Mouse (Mus musculus): ENCODE measurements at regions not wholly inside any gene's neighbourhood (a gene's known extent, or its start where the extent isn't known, plus 50 kb on each side); places are given as distances from the start of the nearest gene placed in this dataset.

DNA sequence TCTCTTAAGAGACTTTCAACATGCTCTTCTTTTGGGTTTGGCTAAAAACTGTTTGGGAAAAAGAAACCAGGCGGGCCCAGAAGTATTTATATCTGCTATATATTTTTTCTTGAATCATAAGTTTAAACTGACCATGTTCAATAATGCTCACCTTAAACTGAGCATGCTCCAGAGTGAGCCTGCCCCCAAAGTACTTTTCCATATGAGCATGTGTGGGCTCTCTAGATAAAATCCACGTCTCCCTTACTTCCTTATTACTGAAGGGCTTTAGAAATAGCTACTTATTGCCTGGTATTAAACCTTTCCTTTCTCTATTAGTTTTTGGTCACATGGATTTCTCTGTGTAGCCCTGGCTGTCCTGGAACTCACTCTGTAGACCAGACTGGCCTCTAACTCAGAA lies 126.0 kb upstream of the Irf2bp2 start:
- Histone ChIP-seq H3K4me3 (no peak overlapping the region), H3K27ac (no peak overlapping the region)
- DNase-seq: no peak
- intact Hi-C loops (cut with DNase I): loop anchor here (5.0 kb wide), 1 partner anchor 37 kb away; no protein-coding TSS in a partner anchor
- TF ChIP-seq CTCF (IDR thresholded peaks at IDR 0.05): no peak

DNA sequence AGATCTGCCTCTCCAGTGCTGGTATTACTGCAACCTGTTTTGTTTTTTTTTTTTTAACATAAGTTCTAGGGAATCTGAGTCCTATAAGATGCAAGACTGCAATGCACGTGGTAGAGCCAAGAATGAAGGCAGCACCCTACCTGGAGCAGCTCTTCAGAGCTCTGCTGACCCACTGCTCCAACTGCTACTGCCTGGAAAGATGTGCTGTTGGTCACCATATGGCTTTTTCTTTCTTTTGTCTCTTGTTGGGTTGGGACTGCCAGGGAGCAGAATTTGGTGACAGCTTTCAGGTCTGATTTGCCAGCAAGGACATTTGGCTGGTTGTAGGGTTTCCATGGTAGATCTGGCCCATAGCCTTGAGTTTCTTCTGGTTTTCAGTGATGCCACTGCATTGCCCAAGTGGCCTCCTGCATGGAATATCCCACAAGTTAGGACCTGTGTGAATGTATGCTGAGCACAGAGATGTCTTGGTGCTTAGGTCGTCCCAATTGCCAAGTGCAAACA lies 123.9 kb upstream of the Irf2bp2 start:
- Histone ChIP-seq H3K27ac (no peak overlapping the region), H3K4me3 (no peak overlapping the region)
- no peak for DNase-seq
- TF ChIP-seq CTCF (IDR thresholded peaks at IDR 0.05): no peak
- intact Hi-C loops (cut with DNase I): loop anchor here (5.0 kb wide), 1 partner anchor 35 kb away; no protein-coding TSS in a partner anchor

DNA sequence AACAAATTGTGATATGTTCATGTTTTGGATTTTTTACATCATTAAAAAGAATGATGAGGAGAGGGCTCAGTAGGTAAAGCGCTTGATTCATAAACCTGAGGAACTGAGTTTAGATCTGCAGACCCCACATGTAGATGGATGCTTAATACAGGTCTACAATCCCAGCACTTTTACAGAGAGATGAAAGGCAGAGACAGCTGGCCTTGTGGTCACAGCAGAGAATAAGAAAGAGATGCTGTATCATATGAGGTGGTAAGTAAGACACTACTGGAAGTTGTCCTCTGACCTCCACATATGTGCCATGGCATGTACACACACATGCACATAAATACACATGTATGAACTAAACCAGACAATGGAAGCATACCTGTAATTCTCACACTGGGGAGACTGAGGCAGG lies 121.9 kb upstream of the Irf2bp2 start:
- intact Hi-C loops (cut with DNase I): loop anchor here (5.0 kb wide), 1 partner anchor 33 kb away; no protein-coding TSS in a partner anchor

DNA sequence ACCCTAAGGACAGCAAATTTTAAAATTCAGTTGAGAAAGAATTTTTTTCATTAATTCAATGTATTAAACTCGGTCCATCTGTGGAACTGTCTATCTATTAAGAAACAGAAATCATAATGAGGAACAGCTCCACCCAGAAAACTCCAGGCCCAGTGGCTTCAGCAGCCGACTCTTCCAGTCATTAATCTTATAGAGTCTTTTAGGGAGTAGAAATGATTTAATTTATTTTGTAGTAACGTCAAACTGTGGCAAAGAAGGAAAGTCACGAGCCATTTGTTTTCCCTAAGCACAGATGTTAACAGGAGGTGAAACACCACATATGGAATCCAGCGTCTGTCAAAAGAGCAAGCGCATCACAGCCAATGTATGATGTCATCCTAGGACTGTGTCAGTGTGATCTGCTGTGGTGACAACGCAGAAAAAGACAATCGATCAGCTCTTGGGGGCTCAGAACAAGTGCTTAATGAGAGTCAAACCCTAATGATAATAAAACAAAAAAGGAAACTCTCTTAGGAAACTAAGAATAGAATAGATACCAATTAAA lies 119.9 kb upstream of the Irf2bp2 start:
- intact Hi-C loops (cut with DNase I): no loop called here
- TF ChIP-seq CTCF (IDR thresholded peaks at IDR 0.05): no peak
- H3K27ac ChIP-seq: peak overlapping the region; percentile 53

More for the DNA sequence above, 121.9 kb upstream of the Irf2bp2 start:
- Histone ChIP-seq H3K4me3 (no peak overlapping the region), H3K27ac (no peak overlapping the region)
- no peak for TF ChIP-seq CTCF (IDR thresholded peaks at IDR 0.05)
- DNase-seq: no peak

DNA sequence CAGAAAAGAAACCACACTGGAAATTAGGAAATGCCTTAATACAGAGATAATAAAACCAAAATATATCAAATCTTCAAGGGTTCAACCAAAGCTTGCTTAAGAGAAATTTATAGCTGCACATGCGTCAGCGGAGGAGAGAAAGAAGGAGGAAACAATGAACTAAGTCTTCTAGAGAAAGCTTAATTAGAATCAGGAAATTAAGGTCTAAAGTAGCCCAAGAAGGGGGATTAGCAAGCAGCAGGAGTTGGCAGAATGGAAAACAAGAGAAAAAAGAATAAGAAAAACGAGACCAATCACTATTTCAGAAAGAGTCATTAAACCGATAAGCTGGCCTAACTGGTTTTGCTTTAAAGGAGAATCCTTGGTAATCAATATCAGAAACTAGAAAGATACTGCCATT lies 119.4 kb upstream of the Irf2bp2 start:
- no peak for TF ChIP-seq CTCF (IDR thresholded peaks at IDR 0.05)
- peak overlapping the region; percentile 53 for H3K27ac ChIP-seq
- no peak overlapping the region for H3K4me3 ChIP-seq
- no peak for DNase-seq
- intact Hi-C loops (cut with DNase I): no loop called here

More for the DNA sequence above, 119.9 kb upstream of the Irf2bp2 start:
- no peak for DNase-seq
- no peak overlapping the region for H3K4me3 ChIP-seq

DNA sequence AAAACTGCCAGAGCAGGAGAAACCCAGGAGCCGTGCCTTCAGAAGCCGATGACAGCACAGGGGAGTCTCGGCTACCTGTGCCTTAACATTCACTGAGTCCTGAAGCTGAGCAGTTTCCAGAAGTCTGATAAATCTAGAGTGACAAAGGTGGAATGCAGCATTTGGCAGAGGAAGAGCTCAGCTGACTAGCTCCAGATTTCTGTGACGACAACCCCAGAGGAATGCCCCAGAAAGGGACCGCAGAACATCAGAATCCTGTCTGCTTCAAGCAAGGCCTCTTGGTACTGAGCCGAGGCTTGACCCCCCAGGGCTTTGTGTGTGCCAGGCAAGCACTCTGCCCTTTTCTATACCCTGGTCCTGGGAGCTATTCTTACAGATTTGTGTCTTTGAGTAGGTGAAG lies 119.0 kb upstream of the Irf2bp2 start:
- no peak for TF ChIP-seq CTCF (IDR thresholded peaks at IDR 0.05)
- DNase-seq: no peak
- Histone ChIP-seq H3K27ac (peak overlapping the region; percentile 53), H3K4me3 (no peak overlapping the region)
- intact Hi-C loops (cut with DNase I): no loop called here

DNA sequence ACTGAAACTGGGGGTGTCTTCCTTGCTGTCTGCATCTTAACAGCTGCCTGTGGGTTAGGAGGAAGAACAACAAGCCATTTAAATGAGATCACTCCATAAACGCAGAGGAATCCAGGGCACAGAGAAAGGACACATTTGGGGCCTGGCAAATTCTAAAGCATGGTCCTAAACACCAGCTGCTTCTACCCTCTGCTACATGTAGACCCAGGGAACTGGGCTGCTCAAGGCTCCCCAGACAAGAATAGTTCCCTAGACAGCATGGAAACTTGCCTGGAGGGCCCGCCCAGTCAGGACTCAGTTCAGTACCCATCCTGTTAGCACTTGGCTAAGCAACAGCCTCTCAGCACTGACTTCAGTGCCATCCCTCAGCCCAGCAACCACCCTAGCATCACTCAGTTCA lies 115.2 kb upstream of the Irf2bp2 start:
- no peak overlapping the region for H3K27ac ChIP-seq
- no peak for TF ChIP-seq CTCF (IDR thresholded peaks at IDR 0.05)
- intact Hi-C loops (cut with DNase I): loop anchor here (5.0 kb wide), 1 partner anchor 92 kb away; no protein-coding TSS in a partner anchor
- DNase-seq: no peak
- H3K4me3 ChIP-seq: no peak overlapping the region

GRCm38 (mm10) chr8:126707300-126707902 lies 113.6 kb upstream of the Irf2bp2 start:
- H3K27ac ChIP-seq: no peak overlapping the region
- TF ChIP-seq CTCF (IDR thresholded peaks at IDR 0.05): no peak
- no peak for DNase-seq
- intact Hi-C loops (cut with DNase I): loop anchor here (5.0 kb wide), 1 partner anchor 90 kb away; no protein-coding TSS in a partner anchor
- no peak overlapping the region for H3K4me3 ChIP-seq

DNA sequence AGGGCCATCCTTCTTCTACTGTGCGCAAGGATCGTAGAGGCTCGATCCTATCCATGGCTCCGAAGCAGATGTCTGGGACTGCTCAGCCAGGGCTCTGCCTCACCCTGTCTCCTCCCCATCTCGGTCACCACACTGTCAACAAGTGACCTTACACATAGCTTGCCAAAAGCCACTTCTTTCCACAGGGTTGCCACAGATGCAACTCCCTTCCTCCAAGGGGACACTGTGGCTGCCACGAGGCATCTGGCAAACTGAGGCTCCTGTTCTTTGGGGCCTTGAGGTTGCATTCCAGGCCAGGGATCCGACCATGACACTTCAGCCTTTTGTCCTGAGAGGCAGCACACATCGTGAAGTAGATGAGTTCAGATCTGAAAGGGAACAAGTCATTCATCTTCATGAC lies 112.5 kb upstream of the Irf2bp2 start:
- intact Hi-C loops (cut with DNase I): loop anchor here (5.0 kb wide), 1 partner anchor 89 kb away; no protein-coding TSS in a partner anchor
- no peak for TF ChIP-seq CTCF (IDR thresholded peaks at IDR 0.05)
- no peak overlapping the region for H3K27ac ChIP-seq
- no peak for DNase-seq
- no peak overlapping the region for H3K4me3 ChIP-seq

GRCm38 (mm10) chr8:126705391-126705790 lies 111.6 kb upstream of the Irf2bp2 start:
- TF ChIP-seq CTCF (IDR thresholded peaks at IDR 0.05): no peak
- intact Hi-C loops (cut with DNase I): loop anchor here (5.0 kb wide), 1 partner anchor 88 kb away; no protein-coding TSS in a partner anchor
- no peak overlapping the region for H3K27ac ChIP-seq
- no peak for DNase-seq
- H3K4me3 ChIP-seq: no peak overlapping the region

GRCm38 (mm10) chr8:126704706-126705105 lies 110.9 kb upstream of the Irf2bp2 start:
- H3K27ac ChIP-seq: no peak overlapping the region
- intact Hi-C loops (cut with DNase I): loop anchor here (5.0 kb wide), 1 partner anchor 87 kb away; no protein-coding TSS in a partner anchor

GRCm38 (mm10) chr8:126703546-126703945 lies 109.8 kb upstream of the Irf2bp2 start:
- H3K4me3 ChIP-seq: no peak overlapping the region
- intact Hi-C loops (cut with DNase I): no loop called here
- DNase-seq: no peak
- no peak overlapping the region for H3K27ac ChIP-seq
- no peak for TF ChIP-seq CTCF (IDR thresholded peaks at IDR 0.05)

More at GRCm38 (mm10) chr8:126704706-126705105, 110.9 kb upstream of the Irf2bp2 start:
- DNase-seq: no peak
- no peak overlapping the region for H3K4me3 ChIP-seq
- TF ChIP-seq CTCF (IDR thresholded peaks at IDR 0.05): no peak

DNA sequence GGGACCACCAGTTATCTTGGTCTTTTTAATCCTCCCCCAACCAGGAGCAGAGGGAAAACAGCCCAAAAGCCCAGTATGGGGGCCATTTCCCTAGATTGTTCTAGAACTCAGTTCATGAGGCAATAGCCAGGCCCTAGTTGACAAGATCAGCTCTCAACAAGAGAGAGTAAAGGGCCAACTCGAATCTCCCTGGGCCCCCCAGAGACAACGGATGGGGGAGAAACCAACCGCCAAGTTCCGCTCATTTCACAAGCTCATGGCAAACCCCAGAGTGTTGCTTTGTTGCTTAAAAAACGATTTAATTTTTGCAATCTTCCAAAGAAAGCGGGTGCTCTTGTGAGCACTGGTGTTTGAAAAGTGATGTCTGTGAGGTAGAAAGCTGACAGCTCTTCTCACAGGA lies 108.5 kb upstream of the Irf2bp2 start:
- H3K27ac ChIP-seq: peak overlapping the region; percentile 35
- DNase-seq: peak; percentile 39
- TF ChIP-seq CTCF (IDR thresholded peaks at IDR 0.05): no peak
- intact Hi-C loops (cut with DNase I): no loop called here
- H3K4me3 ChIP-seq: no peak overlapping the region

Data from gastrocnemius, adult 2 months (tissue).